Mouse (Mus musculus) CH12.LX (cell line): ENCODE data around the gene Prkch. TPM values are rescaled to one million over a fixed set of nuclear protein-coding genes. Genes with fewer than 3 reads are reported as not detected.
A peak's percentile ranks its signal among the peaks of the same experiment; 100 is the strongest.

ENCODE experiments used
- DNase-seq: peaks from one replicate; pipeline ENCODE4 v3.0.0-alpha.2; 2013; ENCODE audit errors: extremely low read depth
- H3K27ac ChIP-seq: 2 replicates; pipeline ENCODE4 v1.5.1; 2012; ENCODE audit warnings: low read depth, mild to moderate bottlenecking, control low read depth, moderate library complexity; ENCODE audit not compliant: insufficient read depth
- H3K27me3 ChIP-seq: replicated peaks from 2 replicates; pipeline ENCODE3; 2012; ENCODE audit warnings: inconsistent platforms
- H3K36me3 ChIP-seq, 2 experiments: replicated peaks in 1 of 2; 2 replicates each; pipeline versions ENCODE3 to v1.6.1; 2012; ENCODE audit warnings: inconsistent platforms in 1 of 2, low read length in 1 of 2, mild to moderate bottlenecking in 1 of 2, mixed read lengths in 1 of 2, moderate library complexity in 1 of 2; ENCODE audit not compliant: control insufficient read depth in 1 of 2, insufficient read depth in 1 of 2
- H3K4me1 ChIP-seq, 2 experiments: 2 replicates each; pipeline ENCODE4 v1.6.1; 2012; ENCODE audit warnings: inconsistent platforms in 1 of 2, moderate library complexity in 1 of 2; ENCODE audit not compliant: insufficient read depth in 2 of 2, control insufficient read depth in 1 of 2
- H3K4me2 ChIP-seq: 2 replicates; pipeline ENCODE4 v1.6.1; 2012; ENCODE audit warnings: low read depth, mild to moderate bottlenecking, control low read depth; ENCODE audit not compliant: poor library complexity, insufficient read depth, severe bottlenecking
- H3K4me3 ChIP-seq, 3 experiments: fragments of 150-350 bp in 1 of 3; sonication (generic) in 1 of 3; replicated peaks in 1 of 3; 2 replicates each; pipeline versions ENCODE3 to v1.5.1; 2011 to 2012; ENCODE audit warnings: low read depth in 2 of 3, low read length in 2 of 3, mild to moderate bottlenecking in 2 of 3, moderate library complexity in 2 of 3, control low read depth in 1 of 3, improper control_type of control experiment in 1 of 3, inconsistent platforms in 1 of 3, mixed read lengths in 1 of 3; ENCODE audit not compliant: poor library complexity in 1 of 3
- H3K79me2 ChIP-seq: replicated peaks from 2 replicates; pipeline ENCODE4 v1.6.1; 2012; ENCODE audit warnings: mild to moderate bottlenecking, moderate library complexity; ENCODE audit not compliant: control insufficient read depth, poor library complexity, insufficient read depth, severe bottlenecking; ENCODE audit errors: extremely low read depth
- H3K9ac ChIP-seq: 2 replicates; pipeline ENCODE4 v1.6.1; 2012; ENCODE audit warnings: low read depth, mild to moderate bottlenecking, control low read depth, moderate library complexity; ENCODE audit not compliant: insufficient read depth
- H3K9me3 ChIP-seq: replicated peaks from 2 replicates; pipeline ENCODE3; 2012; ENCODE audit warnings: low read length, inconsistent platforms, mixed read lengths
- CHD1 ChIP-seq: IDR thresholded peaks from 2 replicates; pipeline ENCODE4 v1.6.1; 2012; ENCODE audit warnings: low read depth, low read length, improper control_type of control experiment, inconsistent platforms
- E2F4 ChIP-seq: IDR thresholded peaks from 2 replicates; pipeline ENCODE4 v1.6.1; 2011; ENCODE audit warnings: low read depth, low read length, improper control_type of control experiment; ENCODE audit not compliant: insufficient replicate concordance
- ETS1 ChIP-seq: conservative IDR thresholded peaks from 2 replicates; pipeline ENCODE4 v1.6.1; 2012; ENCODE audit warnings: low read depth, mild to moderate bottlenecking, inconsistent platforms, low read length, improper control_type of control experiment, moderate library complexity
- IRF4 ChIP-seq: IDR thresholded peaks from 2 replicates; pipeline ENCODE4 v1.6.1; 2014; ENCODE audit warnings: low read depth, mild to moderate bottlenecking, inconsistent platforms, low read length, improper control_type of control experiment
- JUN ChIP-seq: IDR thresholded peaks from 2 replicates; pipeline ENCODE4 v1.6.1; 2011; ENCODE audit warnings: low read depth, mild to moderate bottlenecking, low read length, improper control_type of control experiment, moderate library complexity; ENCODE audit not compliant: insufficient read depth
- MAFK ChIP-seq: IDR thresholded peaks from 2 replicates; pipeline ENCODE4 v1.6.1; 2011; ENCODE audit warnings: low read length, improper control_type of control experiment; ENCODE audit not compliant: insufficient replicate concordance
- MAZ ChIP-seq: IDR thresholded peaks from 2 replicates; pipeline ENCODE4 v1.6.1; 2012; ENCODE audit warnings: low read depth, mild to moderate bottlenecking, inconsistent platforms, low read length, improper control_type of control experiment, moderate library complexity
- MEF2A ChIP-seq: IDR thresholded peaks from 2 replicates; pipeline ENCODE4 v1.6.1; 2014; ENCODE audit warnings: low read depth, mild to moderate bottlenecking, inconsistent platforms, low read length, improper control_type of control experiment, borderline replicate concordance
- RCOR1 ChIP-seq: conservative IDR thresholded peaks from 2 replicates; pipeline ENCODE4 v1.6.1; 2012; ENCODE audit warnings: low read depth, mild to moderate bottlenecking, inconsistent platforms, low read length, improper control_type of control experiment
- SMC3 ChIP-seq: IDR thresholded peaks from 2 replicates; pipeline ENCODE4 v1.6.1; 2011; ENCODE audit warnings: low read depth, low read length, improper control_type of control experiment
- TBP ChIP-seq: conservative IDR thresholded peaks from 2 replicates; pipeline ENCODE4 v1.6.1; 2011; ENCODE audit warnings: low read depth, low read length, improper control_type of control experiment
- UBTF ChIP-seq: IDR thresholded peaks from 2 replicates; pipeline ENCODE4 v1.6.1; 2012; ENCODE audit warnings: low read depth, mild to moderate bottlenecking, inconsistent platforms, low read length, improper control_type of control experiment, moderate library complexity
- USF1 ChIP-seq: IDR thresholded peaks from 2 replicates; pipeline ENCODE4 v1.6.1; 2014; ENCODE audit warnings: low read depth, mild to moderate bottlenecking, inconsistent platforms, low read length, improper control_type of control experiment
- USF2 ChIP-seq: conservative IDR thresholded peaks from 2 replicates; pipeline ENCODE4 v1.6.1; 2011; ENCODE audit warnings: low read depth, low read length, improper control_type of control experiment
- ZKSCAN1 ChIP-seq: IDR thresholded peaks from 2 replicates; pipeline ENCODE4 v1.6.1; 2012; ENCODE audit warnings: low read depth, inconsistent platforms, low read length, improper control_type of control experiment, borderline replicate concordance
- dilution Hi-C: fragments of 300-500 bp; cut with MboI; formaldehyde crosslinking; loops from 2 replicates; pipeline ENCODE4 v1.14.3; 2020; ENCODE audit warnings: low sequenced_read_pairs; ENCODE audit not compliant: extremely low pct_unique_long_range_greater_than_20kb, extremely low pct_ligation_motif_present
- in situ Hi-C: fragments of 300-500 bp; cut with MboI; formaldehyde crosslinking; loops from 3 replicates; pipeline ENCODE4 v1.14.3; 2019; ENCODE audit warnings: low sequenced_read_pairs, low pct_ligation_motif_present, low pct_unique_long_range_greater_than_20kb, mixed read lengths
- polyA plus RNA-seq: library from polyadenylated mRNA; unstranded; fragments of >175 nt; gene quantifications from 2 replicates; pipeline ENCODE4 v1.2.1, GENCODE M21; 2012; ENCODE audit warnings: low read depth; ENCODE audit not compliant: insufficient read length
- total RNA-seq, 2 experiments: library from RNA; depleted of rRNA; stranded (reverse); fragments of 300-350 nt in 1 of 2; fragments of >200 nt in 1 of 2; gene quantifications; 2 replicates each; pipeline ENCODE4 v1.2.3; 2012 to 2014

The Prkch gene
- total and polyA plus RNA-seq, 3 experiments = 0.76 to 2.3 (median 1.8) TPM

GRCm38 (mm10) chr12:73565620-73565969 is 19.0 kb upstream of the Prkch start:
- H3K9me3 ChIP-seq = no peaks in the 10 kb centered on the region
- H3K4me3 ChIP-seq = no peak overlapping the region
- H3K36me3 ChIP-seq = no peaks in the 10 kb centered on the region
- dilution Hi-C loops = no loop called here
- H3K9ac ChIP-seq = no peak overlapping the region
- no peak for DNase-seq
- TF ChIP-seq E2F4 = no peak
- TF ChIP-seq MAFK = no peak
- no peak for TF ChIP-seq USF1
- TF ChIP-seq IRF4 = no peak
- TF ChIP-seq JUN = no peak
- no peak for TF ChIP-seq ZKSCAN1
- no peak for TF ChIP-seq ETS1
- no peak for TF ChIP-seq UBTF
- TF ChIP-seq MEF2A = no peak
- no peak for TF ChIP-seq MAZ
- no peak for TF ChIP-seq SMC3
- in situ Hi-C loops = loop anchor here (5.0 to 25.0 kb wide), 2 partner anchors 122 to 447 kb away; no protein-coding TSS in a partner anchor
- peak overlapping the region; percentile 92 for H3K4me2 ChIP-seq
- no peak overlapping the region for H3K27ac ChIP-seq
- no peaks in the 10 kb centered on the region for H3K79me2 ChIP-seq
- no peaks in the 10 kb centered on the region for H3K27me3 ChIP-seq
- H3K4me1 ChIP-seq = 0 out of 4 replicates have a peak, but pooled peaks cover 0 to 3% of the 10 kb centered on the region in 2 experiments

- no peak overlapping the region for H3K4me2 ChIP-seq
- no peaks in the 10 kb centered on the region for H3K79me2 ChIP-seq
- DNase-seq = no peak
- dilution Hi-C loops (no loop called here), in situ Hi-C loops (loop anchor here (25.0 kb wide), 1 partner anchor 438 kb away; no protein-coding TSS in a partner anchor)
- TF ChIP-seq CHD1 (no peak), RCOR1 (no peak), MEF2A (no peak), UBTF (no peak), TBP (no peak), MAFK (no peak), USF2 (no peak), ZKSCAN1 (no peak)
- no peak overlapping the region for H3K27ac ChIP-seq
- H3K36me3 ChIP-seq = no peaks in the 10 kb centered on the region
- no peak overlapping the region for H3K4me3 ChIP-seq
- no peaks in the 10 kb centered on the region for H3K9me3 ChIP-seq
- no peaks in the 10 kb centered on the region for H3K27me3 ChIP-seq
- no peak overlapping the region for H3K9ac ChIP-seq
- no peaks in the 10 kb centered on the region for H3K4me1 ChIP-seq
Measured at GRCm38 (mm10) chr12:73574632-73575031, 10.0 kb upstream of the Prkch start.
